Mouse (Mus musculus) forebrain, embryonic 14.5 days (tissue): ENCODE data around the gene Itpkc. TPM values are rescaled to one million over a fixed set of nuclear protein-coding genes. Genes with fewer than 3 reads are reported as not detected.

Source experiments
- ATAC-seq: fragments of 200-750 bp; cut with Nextera tagmentation; 2 replicates; pipeline ENCODE4 v1.8.0; 2017; ENCODE audit warnings: mild to moderate bottlenecking, moderate library complexity
- DNase-seq: peaks from one replicate; pipeline ENCODE4 v3.0.0-alpha.2; 2015; ENCODE audit warnings: low spot score
- H3K27ac ChIP-seq: fragments of 300-500 bp; sonication (generic); 2 replicates; pipeline ENCODE4 v1.5.1; 2014; ENCODE audit warnings: low read depth, mild to moderate bottlenecking, control low read depth, low read length, moderate library complexity
- H3K27me3 ChIP-seq: fragments of 300-500 bp; sonication (generic); replicated peaks from 2 replicates; pipeline ENCODE4 v1.6.1; 2014; ENCODE audit warnings: low read length, control low read depth, mixed read lengths; ENCODE audit not compliant: control insufficient read depth, insufficient read depth
- H3K36me3 ChIP-seq: fragments of 300-500 bp; sonication (generic); 2 replicates; pipeline ENCODE4 v1.6.1; 2014; ENCODE audit warnings: low read length, control low read depth; ENCODE audit not compliant: control insufficient read depth, insufficient read depth
- H3K4me1 ChIP-seq: fragments of 300-500 bp; sonication (generic); 2 replicates; pipeline ENCODE4 v1.6.1; 2014; ENCODE audit warnings: antibody characterized with exemption, low read length, control low read depth; ENCODE audit not compliant: control insufficient read depth, insufficient read depth
- H3K4me2 ChIP-seq: fragments of 300-500 bp; sonication (generic); 2 replicates; pipeline ENCODE4 v1.6.1; 2014; ENCODE audit warnings: mild to moderate bottlenecking, control low read depth, low read length
- H3K4me3 ChIP-seq: fragments of 300-500 bp; sonication (generic); 2 replicates; pipeline ENCODE4 v1.5.1; 2014; ENCODE audit warnings: low read depth, low read length, control low read depth
- H3K9ac ChIP-seq: fragments of 300-500 bp; sonication (generic); 2 replicates; pipeline ENCODE4 v1.6.1; 2014; ENCODE audit warnings: mild to moderate bottlenecking, low read length, control low read depth, moderate library complexity
- H3K9me3 ChIP-seq: fragments of 300-500 bp; sonication (generic); replicated peaks from 2 replicates; pipeline ENCODE4 v1.6.1; 2016; ENCODE audit warnings: low read length, control low read depth, mixed read lengths; ENCODE audit not compliant: control insufficient read depth
- WGBS: fragments of 180-500 bp; shearing (Covaris S2); extraction: QIAGEN DNeasy Blood & Tissue Kit; methylation state at CpG from one replicate; pipeline ENCODE4 v1.1.7; 2014; 5-methylcytosine and 5-hydroxymethylcytosine counted together
- microRNA counts: library from miRNA; unstranded; fragments of <30 nt; microRNA quantifications from one replicate; lab custom pipeline; 2016
- microRNA-seq: library from miRNA; unstranded; fragments of <30 nt; microRNA quantifications from one replicate; pipeline ENCODE4, GENCODE M21; 2016
- polyA plus RNA-seq: library from polyadenylated mRNA; unstranded; fragments of >200 nt; fragmentation: Nextera tagmentation; extraction: Ambion mirVana; gene quantifications from 2 replicates; pipeline ENCODE4 v1.2.1, GENCODE M21; 2014

The Itpkc gene
- polyA plus RNA-seq, 1 experiment from 2014 or later, result 4.4 TPM

GRCm38 (mm10) chr7:27159882-27160281, 68.6 kb downstream of the Itpkc start:
- WGBS, result 13% methylated on average over 8 of the region's 8 CpGs
- Histone ChIP-seq H3K9ac (no peak overlapping the region), H3K4me1 (peaks cover 29% of the 10 kb centered on the region), H3K9me3 (no peaks in the 10 kb centered on the region), H3K27ac (peak overlapping the region; percentile 39; the same call in 1 of the 2 replicates), H3K27me3 (no peaks in the 10 kb centered on the region), H3K36me3 (peaks cover 64% of the 10 kb centered on the region), H3K4me2 (no peak overlapping the region), H3K4me3 (no peak overlapping the region)
- ATAC-seq, result peak; percentile 94
- peak; percentile 94 for DNase-seq

GRCm38 (mm10) chr7:27159256-27159655, 69.2 kb downstream of the Itpkc start:
- Histone ChIP-seq H3K9me3 (no peaks in the 10 kb centered on the region), H3K9ac (no peak overlapping the region), H3K4me2 (no peak overlapping the region), H3K36me3 (peaks cover 58% of the 10 kb centered on the region), H3K4me1 (peaks cover 23% of the 10 kb centered on the region), H3K27me3 (no peaks in the 10 kb centered on the region), H3K27ac (no peak overlapping the region), H3K4me3 (no peak overlapping the region)
- 93% methylated on average over 6 of the region's 6 CpGs for WGBS
- no peak for DNase-seq
- no peak for ATAC-seq

GRCm38 (mm10) chr7:27158171-27158570, 70.3 kb downstream of the Itpkc start:
- H3K4me3 ChIP-seq, result no peak overlapping the region
- H3K9ac ChIP-seq, result no peak overlapping the region
- no peak overlapping the region for H3K4me2 ChIP-seq
- DNase-seq (no peak), ATAC-seq (no peak)
- no peaks in the 10 kb centered on the region for H3K27me3 ChIP-seq
- no peak overlapping the region for H3K27ac ChIP-seq
- peaks cover 12% of the 10 kb centered on the region for H3K4me1 ChIP-seq
- WGBS, result 96% methylated on average over 9 of the region's 9 CpGs
- no peaks in the 10 kb centered on the region for H3K9me3 ChIP-seq
- H3K36me3 ChIP-seq, result peaks cover 47% of the 10 kb centered on the region

MicroRNAs within 50 kb of the gene (microRNA counts, 519-probe panel; counts per million panel counts)
- not detected for microRNA mmu-miR-1191 (lab: Ali Mortazavi, UCI)

Small RNA genes lying within 50 kb of the gene (microRNA-seq; reads per million reads assigned to microRNA genes)
- gene Mir1191 (0.79 reads per million), gene Mir3101 (not detected)

Other genes starting within 250 kb of the Itpkc start
- not detected in 2 replicates for gene Cyp2a12, start 199.6 kb downstream of the Itpkc start, polyA plus RNA-seq
- gene Cyp2f2, start 108.8 kb downstream of the Itpkc start, polyA plus RNA-seq, result not detected in 2 replicates
- gene Cyp2t4, start 74.9 kb downstream of the Itpkc start, polyA plus RNA-seq, result 0.28 TPM in 1 of 2 replicates, not detected in the other
- gene Egln2, start 61.9 kb downstream of the Itpkc start, polyA plus RNA-seq, result 42.2 and 54.2 TPM in 2 replicates
- 69.8 and 75.8 TPM in 2 replicates for gene Rab4b, start 49.8 kb downstream of the Itpkc start, polyA plus RNA-seq
- gene Gm21983, start 47.6 kb downstream of the Itpkc start, polyA plus RNA-seq, result not detected in 2 replicates
- gene Mia, start 47.5 kb downstream of the Itpkc start, polyA plus RNA-seq, result 11.9 and 15.6 TPM in 2 replicates
- gene BC024978, start 32.9 kb downstream of the Itpkc start, polyA plus RNA-seq, result 2.8 and 3.2 TPM in 2 replicates
- gene Snrpa, start 32.4 kb downstream of the Itpkc start, polyA plus RNA-seq, result 264 and 273 TPM in 2 replicates
- gene Coq8b, start 4.4 kb upstream of the Itpkc start, polyA plus RNA-seq, result 21.1 and 22.9 TPM in 2 replicates
- gene Numbl, start 29.8 kb upstream of the Itpkc start, polyA plus RNA-seq, result 22.9 and 28.6 TPM in 2 replicates
- 8.0 and 11.0 TPM in 2 replicates for gene Ltbp4, start 109.0 kb upstream of the Itpkc start, polyA plus RNA-seq
- gene Shkbp1, start 127.4 kb upstream of the Itpkc start, polyA plus RNA-seq, result 52.4 and 66.4 TPM in 2 replicates
- gene Gm20479, start 128.8 kb upstream of the Itpkc start, polyA plus RNA-seq, result 0.38 TPM in 1 of 2 replicates, not detected in the other
- 1.6 and 1.7 TPM in 2 replicates for gene Sptbn4, start 219.0 kb upstream of the Itpkc start, polyA plus RNA-seq
- gene Blvrb, start 219.3 kb upstream of the Itpkc start, polyA plus RNA-seq, result 22.4 and 23.7 TPM in 2 replicates
- 12.5 and 14.2 TPM in 2 replicates for gene Sertad3, start 245.1 kb upstream of the Itpkc start, polyA plus RNA-seq